Mouse (Mus musculus) cerebellum, adult 11 months (tissue): Measurements from ENCODE around the gene Tesk1.

Experiments used
- DNase-seq: peaks from one replicate; pipeline ENCODE4 v3.0.0; 2022

The Tesk1 gene

GRCm38 (mm10) chr4:43441639-43442038, at the start of gene Tesk1:
Gene Tesk1, plus strand, starts transcription at chr4:43441939.
- no peak for DNase-seq

- DNase-seq, result peak; percentile 48
These were observed 47.3 kb upstream of the Tesk1 start for GRCm38 (mm10) chr4:43394345-43394891.

GRCm38 (mm10) chr4:43395147-43395546, 46.6 kb upstream of the Tesk1 start:
- no peak for DNase-seq

- DNase-seq, result no peak
These were observed 45.9 kb upstream of the Tesk1 start for GRCm38 (mm10) chr4:43395836-43396235.

GRCm38 (mm10) chr4:43396381-43396780, 45.4 kb upstream of the Tesk1 start:
- DNase-seq, result no peak

- no peak for DNase-seq
These were observed 43.7 kb upstream of the Tesk1 start for GRCm38 (mm10) chr4:43398014-43398413.

GRCm38 (mm10) chr4:43398829-43399331, 42.9 kb upstream of the Tesk1 start:
- DNase-seq, result no peak

- DNase-seq, result no peak
These were observed 42.2 kb upstream of the Tesk1 start for GRCm38 (mm10) chr4:43399391-43400131.

- DNase-seq, result no peak
These were observed 40.8 kb upstream of the Tesk1 start for GRCm38 (mm10) chr4:43400976-43401375.

- no peak for DNase-seq
These were observed 40.3 kb upstream of the Tesk1 start for GRCm38 (mm10) chr4:43401486-43401885.

GRCm38 (mm10) chr4:43402212-43402611, 39.5 kb upstream of the Tesk1 start:
- DNase-seq, result no peak

GRCm38 (mm10) chr4:43404697-43405096, 37.0 kb upstream of the Tesk1 start:
- DNase-seq, result no peak

- DNase-seq, result no peak
These were observed 35.4 kb upstream of the Tesk1 start for GRCm38 (mm10) chr4:43406162-43406971.

- DNase-seq, result no peak
These were observed 34.4 kb upstream of the Tesk1 start for GRCm38 (mm10) chr4:43407071-43407920.

GRCm38 (mm10) chr4:43414761-43415160, 27.0 kb upstream of the Tesk1 start:
- DNase-seq, result no peak

GRCm38 (mm10) chr4:43415221-43416070, 26.3 kb upstream of the Tesk1 start:
- no peak for DNase-seq

GRCm38 (mm10) chr4:43416071-43416490, 25.7 kb upstream of the Tesk1 start:
- no peak for DNase-seq

GRCm38 (mm10) chr4:43417269-43418062, 24.3 kb upstream of the Tesk1 start:
- no peak for DNase-seq

GRCm38 (mm10) chr4:43418450-43418849, 23.3 kb upstream of the Tesk1 start:
- no peak for DNase-seq

- no peak for DNase-seq
These were observed 22.6 kb upstream of the Tesk1 start for GRCm38 (mm10) chr4:43418973-43419656.
